Mouse (Mus musculus) CD4-positive, CD25-positive, alpha-beta regulatory T cell, adult 2 months (primary cell): Measurements from ENCODE around the gene Ccdc28b.

Experiments used
- DNase-seq: peaks from one replicate; pipeline ENCODE4 v3.0.0-alpha.2; 2012; ENCODE audit warnings: low read depth, low spot score

Gene Ccdc28b

DNA sequence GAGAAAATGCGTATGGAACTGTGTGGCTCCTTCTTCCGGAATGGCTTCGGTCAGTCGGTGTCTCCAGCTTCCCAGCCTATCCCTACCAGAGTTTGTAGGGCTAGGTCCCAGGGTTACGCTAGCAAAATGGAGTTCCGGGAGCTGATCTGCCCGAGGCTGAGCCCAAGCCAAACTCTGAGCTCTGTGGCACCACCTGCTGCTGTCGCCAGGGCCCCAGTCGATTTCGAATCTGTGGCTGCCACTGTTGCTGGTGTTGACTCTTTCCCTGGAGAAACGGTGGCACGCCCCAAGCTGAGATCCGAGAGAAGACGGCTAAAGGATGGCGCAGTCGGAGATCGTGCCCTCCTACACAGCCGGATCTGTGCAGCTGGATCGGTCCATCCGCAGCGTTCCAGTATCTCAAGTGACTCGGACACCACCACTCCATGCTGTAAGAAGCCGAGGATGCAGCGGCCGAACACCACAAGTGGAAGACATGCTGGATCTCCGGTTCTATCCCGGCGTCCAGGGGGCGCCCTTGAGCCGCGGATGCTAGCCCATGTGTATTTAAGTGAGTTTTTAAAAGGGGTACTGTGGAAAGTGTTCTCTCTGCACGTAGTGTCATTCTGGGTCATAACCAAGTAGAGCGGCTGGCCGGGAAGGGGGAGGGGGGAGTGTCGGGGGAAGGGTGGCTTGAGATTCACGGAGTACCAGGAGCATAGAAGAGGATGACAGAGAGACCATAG is 38.7 kb downstream of the Ccdc28b start:
- DNase-seq: peak; percentile 92

GRCm38 (mm10) chr4:129584370-129584769 is 39.4 kb downstream of the Ccdc28b start:
- peak; percentile 50 for DNase-seq

DNA sequence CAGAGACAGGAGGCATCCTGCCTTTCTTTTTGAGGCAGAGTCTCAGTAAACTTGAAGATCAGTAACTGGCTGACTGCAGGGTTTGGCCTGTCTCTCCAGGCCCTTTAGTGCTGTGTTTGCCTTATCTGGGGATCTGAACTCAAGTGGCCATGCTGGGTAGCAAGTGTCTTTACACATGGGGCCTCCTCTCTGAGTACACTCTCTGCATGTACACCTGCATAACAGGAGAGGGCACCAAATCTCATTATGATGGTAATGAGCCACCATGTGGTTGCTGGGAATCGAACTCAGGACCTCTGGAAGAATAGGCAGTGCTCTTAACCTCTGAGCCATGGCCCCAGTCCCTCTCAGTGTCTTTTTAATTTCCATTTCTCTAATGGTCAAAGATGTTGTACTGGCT is 41.5 kb downstream of the Ccdc28b start:
- no peak for DNase-seq

DNA sequence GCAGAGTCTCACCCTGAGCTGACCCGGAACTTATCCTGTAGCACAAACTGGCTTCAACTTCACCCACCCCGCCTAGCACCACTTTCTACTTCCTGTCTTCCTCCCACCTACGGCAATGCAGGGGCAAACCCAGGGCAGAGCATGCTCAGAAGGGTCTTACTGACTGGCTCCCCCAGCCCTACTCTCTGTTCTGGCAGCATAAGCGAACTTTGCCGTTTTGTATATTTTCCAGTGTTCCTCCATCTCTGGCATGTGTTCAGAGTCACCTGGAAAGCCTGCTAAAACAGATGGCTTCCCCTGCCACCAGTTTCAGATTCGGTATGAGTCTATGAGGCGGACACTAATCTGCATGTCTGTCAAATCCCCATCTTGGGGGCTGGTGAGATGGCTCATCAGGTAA is 43.4 kb downstream of the Ccdc28b start:
- peak; percentile 80 for DNase-seq

GRCm38 (mm10) chr4:129578466-129578865 is 45.3 kb downstream of the Ccdc28b start, which contains the start of gene Fam167b:
Fam167b (minus strand) TSS chr4:129578549.
- no peak for DNase-seq

DNA sequence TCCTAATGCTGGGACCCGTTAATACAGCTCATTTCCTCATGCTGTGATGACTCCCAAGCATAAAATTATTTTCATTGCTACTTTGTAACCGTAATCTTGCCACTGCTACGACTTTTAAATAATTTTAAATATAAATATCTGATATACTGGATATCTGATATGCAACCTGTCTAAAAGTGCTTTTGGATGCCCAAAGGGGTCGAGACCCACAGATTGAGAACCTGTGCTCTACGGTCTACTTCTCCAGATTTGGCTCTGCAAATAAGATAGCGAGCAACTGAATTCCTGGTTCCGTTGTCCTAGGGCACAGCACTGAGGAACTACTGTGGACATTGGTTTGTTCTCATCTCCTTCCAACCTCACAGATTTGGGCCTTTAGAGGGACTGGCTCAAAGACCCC is 46.1 kb downstream of the Ccdc28b start:
- no peak for DNase-seq

GRCm38 (mm10) chr4:129576863-129577491 is 46.8 kb downstream of the Ccdc28b start:
- DNase-seq: peak; percentile 81

GRCm38 (mm10) chr4:129575171-129575844 is 48.4 kb downstream of the Ccdc28b start:
- DNase-seq: peak; percentile 96

DNA sequence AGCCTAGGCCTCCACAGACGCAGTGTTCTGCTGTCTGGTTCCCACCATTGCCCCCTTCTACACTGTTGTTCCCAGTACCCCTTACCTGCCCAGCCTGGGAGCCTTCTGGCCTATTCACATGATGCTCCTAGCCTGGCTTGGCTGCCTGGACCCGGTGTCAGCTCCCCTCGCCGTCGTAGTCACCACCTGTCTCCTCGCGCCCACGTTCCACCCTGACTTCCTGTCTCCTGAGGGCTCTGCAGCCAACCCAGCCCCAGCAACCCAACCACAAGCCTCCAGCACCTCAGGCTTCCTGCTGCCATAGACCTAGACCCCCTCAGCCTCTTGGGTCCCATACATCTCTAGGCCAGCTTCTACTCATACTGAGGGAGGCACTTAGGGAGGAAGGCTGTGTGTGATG is 50.3 kb downstream of the Ccdc28b start, which contains the start of gene Lck:
Gene Lck (minus strand): TSS at position 212 of the 400 bp plus-strand sequence.
- peak; percentile 89 for DNase-seq

DNA sequence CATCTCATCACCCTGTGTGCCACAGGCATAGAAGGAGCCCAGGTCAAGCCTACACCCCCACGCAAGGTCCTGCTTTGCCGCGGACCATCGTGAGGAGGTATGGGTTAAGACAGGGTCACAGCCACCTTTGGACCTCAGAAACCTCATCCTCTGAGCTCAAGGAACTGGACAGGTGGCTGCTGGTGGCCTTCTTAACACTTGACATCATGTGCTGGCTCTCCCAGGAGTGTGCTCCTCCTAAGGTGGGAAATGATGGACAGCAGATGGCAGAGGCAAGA is 50.7 kb downstream of the Ccdc28b start:
- DNase-seq: peak; percentile 34

DNA sequence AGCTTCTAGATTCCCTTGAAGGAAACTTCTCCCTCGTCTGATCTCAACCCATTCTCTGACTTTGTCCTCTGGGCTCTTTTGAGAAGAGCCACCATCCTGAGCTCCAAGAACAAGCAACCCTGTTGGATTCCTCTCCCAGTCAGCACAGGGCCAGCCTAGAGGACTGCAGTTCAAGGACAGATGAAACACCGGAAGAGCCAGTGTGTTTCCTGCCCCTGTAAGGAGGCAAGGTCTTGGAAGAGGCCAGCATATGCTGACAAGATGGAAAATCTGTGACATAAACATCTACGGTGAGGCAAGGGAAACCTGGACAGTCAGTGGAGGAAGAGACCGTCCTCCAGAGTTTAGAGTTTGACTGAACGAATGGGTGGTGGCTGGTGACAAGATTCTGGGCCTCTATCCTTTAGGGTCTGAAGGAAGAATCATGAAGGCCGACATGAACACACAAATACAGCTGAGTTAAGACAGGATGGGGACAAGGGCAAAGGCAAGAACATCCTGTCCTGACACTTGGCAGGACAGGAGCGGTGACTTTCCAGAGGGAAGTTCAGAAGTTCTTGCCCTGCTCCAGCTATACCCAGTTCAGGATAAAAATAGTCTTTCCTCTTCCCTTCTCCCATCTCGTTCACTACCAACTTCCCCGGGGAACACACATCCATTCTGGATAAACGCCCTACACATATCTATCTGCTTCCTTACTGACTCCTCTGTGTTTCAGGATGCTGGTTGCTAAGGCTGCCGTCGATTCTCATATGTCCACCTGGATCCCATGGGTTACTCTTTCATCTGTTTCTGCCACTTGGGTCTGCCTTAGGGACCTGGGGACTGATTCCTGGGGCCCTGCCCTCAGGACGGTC is 51.3 kb downstream of the Ccdc28b start:
- DNase-seq: peak; percentile 70

GRCm38 (mm10) chr4:129571551-129572084 is 52.1 kb downstream of the Ccdc28b start:
- DNase-seq: peak; percentile 64

GRCm38 (mm10) chr4:129570028-129570427 is 53.7 kb downstream of the Ccdc28b start:
- DNase-seq: peak; percentile 86
